In genomic region chr16:85103116-85103787, GRCm38 (mm10) we compare ENCODE assay signal across 15 mouse cellular contexts.
DNase-seq lines count a peak whose midpoint lies in the region; ATAC-seq lines count a peak whose summit lies in the region.
"Had no signal": no experiment of that assay in that cellular context is flagged by ENCODE, and none has a peak within 500 bp of the region (broad histone marks: within the 10 kb centered on the region; RNA-seq: fewer than 3 reads in every experiment).

No protein-coding gene starts in this region.

- no peak overlapping the region for H3K4me3 ChIP-seq in heart, embryonic 15.5 days
- no peak overlapping the region for H3K4me3 ChIP-seq in midbrain, embryonic 15.5 days
- H3K4me3 ChIP-seq in midbrain, embryonic 10.5 days: no peak overlapping the region
- H3K4me3 ChIP-seq: neural tube, embryonic 12.5 days had no signal

- H3K36me3 ChIP-seq in heart, embryonic 15.5 days: peaks cover 6% of the 10 kb centered on the region; the same call in 1 of the 2 replicates
- H3K36me3 ChIP-seq in midbrain, embryonic 15.5 days (replicated peaks): no peaks in the 10 kb centered on the region
- H3K36me3 ChIP-seq in midbrain, embryonic 10.5 days: peaks cover 25% of the 10 kb centered on the region

- intact Hi-C loops in heart, postnatal 14 days (cut with DNase I): no loop called here
- intact Hi-C loops in left cerebral cortex, postnatal 4 days (cut with DNase I): no loop called here

- H3K27me3 ChIP-seq in heart, embryonic 15.5 days: no peaks in the 10 kb centered on the region
- H3K27me3 ChIP-seq in midbrain, embryonic 15.5 days (replicated peaks): no peaks in the 10 kb centered on the region
- no peaks in the 10 kb centered on the region for H3K27me3 ChIP-seq in midbrain, embryonic 10.5 days (ENCODE audit: low read depth, poor library complexity, severe bottlenecking)
- H3K27me3 ChIP-seq: neural tube, embryonic 12.5 days had no signal

- no peak for DNase-seq in heart, postnatal 14 days
- no peak for DNase-seq in midbrain, embryonic 10.5 days (ENCODE audit: low spot score)
- DNase-seq in cerebellum, adult 8-10 months: peak; percentile 45
- no peak for DNase-seq in right cerebral cortex, postnatal 36 days (ENCODE audit: low spot score in 2 of 2)
- DNase-seq in left cerebral cortex, postnatal 4 days: no peak
- DNase-seq: adrenal gland, adult 8-10 months; lung, adult 2 months; right cerebral cortex, postnatal 25 days; thymus, adult 2 months had no signal

- H3K9ac ChIP-seq in heart, embryonic 15.5 days: no peak overlapping the region
- H3K9ac ChIP-seq in midbrain, embryonic 15.5 days: no peak overlapping the region
- H3K9ac ChIP-seq: neural tube, embryonic 12.5 days had no signal

- 70% methylated on average over 13 of the region's 13 CpGs for WGBS in heart, embryonic 15.5 days
- 86% methylated on average over 13 of the region's 13 CpGs for WGBS in midbrain, embryonic 15.5 days
- 91% methylated on average over 13 of the region's 13 CpGs for WGBS in midbrain, embryonic 10.5 days

- peaks cover 21% of the 10 kb centered on the region for H3K4me1 ChIP-seq in heart, embryonic 15.5 days (replicated peaks)
- H3K4me1 ChIP-seq in midbrain, embryonic 15.5 days: peaks cover 22% of the 10 kb centered on the region
- H3K4me1 ChIP-seq in midbrain, embryonic 10.5 days: peaks cover 9% of the 10 kb centered on the region

- H3K27ac ChIP-seq in heart, embryonic 15.5 days: 0 out of 2 replicates have a peak overlapping the region, but pooled peaks have one; percentile 28
- no peak overlapping the region for H3K27ac ChIP-seq in midbrain, embryonic 15.5 days
- H3K27ac ChIP-seq in midbrain, embryonic 10.5 days (replicated peaks): no peak overlapping the region
- H3K27ac ChIP-seq: kidney, postnatal 0 days; neural tube, embryonic 12.5 days had no signal

- no peak overlapping the region for H3K4me2 ChIP-seq in heart, embryonic 15.5 days
- H3K4me2 ChIP-seq in midbrain, embryonic 15.5 days: no peak overlapping the region
- H3K4me2 ChIP-seq: neural tube, embryonic 12.5 days had no signal

- no peaks in the 10 kb centered on the region for H3K9me3 ChIP-seq in heart, embryonic 15.5 days (replicated peaks)
- no peaks in the 10 kb centered on the region for H3K9me3 ChIP-seq in midbrain, embryonic 15.5 days
- no peaks in the 10 kb centered on the region for H3K9me3 ChIP-seq in midbrain, embryonic 10.5 days (replicated peaks)
- H3K9me3 ChIP-seq: neural tube, embryonic 12.5 days had no signal

- no peak for ATAC-seq in heart, embryonic 15.5 days (replicated peaks; ENCODE audit: insufficient number of reproducible peaks, insufficient read depth, low FRiP score, low read depth)
- 0 out of 2 replicates have a peak, but pooled peaks have one; percentile 22 for ATAC-seq in midbrain, embryonic 15.5 days (replicated peaks)
- ATAC-seq: forebrain, embryonic 14.5 days; intestine, postnatal 0 days had no signal
